Mouse (Mus musculus) G1E-ER4 (cell line): Measurements from ENCODE around the gene N4bp2l1. TPM values are rescaled to one million over a fixed set of nuclear protein-coding genes. Genes with fewer than 3 reads are reported as not detected.

Source experiments
- GATA1 ChIP-seq: IDR thresholded peaks from one replicate; pipeline ENCODE4 v1.8.0; 2012; ENCODE audit warnings: low read length, inconsistent platforms
- polyA plus RNA-seq: library from polyadenylated mRNA; stranded (reverse); fragments of >175 nt; gene quantifications from 2 replicates; pipeline ENCODE4 v1.2.3, GENCODE M21; 2012

Gene N4bp2l1
- polyA plus RNA-seq, 1 experiment: 0.30 TPM

- no peak for TF ChIP-seq GATA1
Observed at GRCm38 (mm10) chr5:150543184-150543583, 53.8 kb downstream of the N4bp2l1 start.

DNA sequence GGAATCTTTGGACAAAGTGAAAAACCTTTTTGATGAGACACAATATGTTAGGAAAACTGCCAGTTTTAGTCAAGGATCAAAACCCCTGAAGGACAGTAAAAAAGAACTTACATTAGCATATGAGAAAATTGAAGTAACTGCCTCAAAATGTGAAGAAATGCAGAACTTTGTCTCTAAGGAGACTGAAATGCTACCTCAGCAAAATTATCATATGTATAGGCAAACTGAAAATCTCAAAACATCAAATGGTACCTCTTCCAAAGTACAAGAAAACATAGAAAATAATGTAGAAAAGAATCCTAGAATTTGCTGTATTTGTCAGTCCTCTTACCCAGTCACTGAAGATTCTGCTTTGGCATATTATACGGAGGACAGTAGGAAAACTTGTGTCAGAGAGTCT, 55.7 kb downstream of the N4bp2l1 start:
- no peak for TF ChIP-seq GATA1

DNA sequence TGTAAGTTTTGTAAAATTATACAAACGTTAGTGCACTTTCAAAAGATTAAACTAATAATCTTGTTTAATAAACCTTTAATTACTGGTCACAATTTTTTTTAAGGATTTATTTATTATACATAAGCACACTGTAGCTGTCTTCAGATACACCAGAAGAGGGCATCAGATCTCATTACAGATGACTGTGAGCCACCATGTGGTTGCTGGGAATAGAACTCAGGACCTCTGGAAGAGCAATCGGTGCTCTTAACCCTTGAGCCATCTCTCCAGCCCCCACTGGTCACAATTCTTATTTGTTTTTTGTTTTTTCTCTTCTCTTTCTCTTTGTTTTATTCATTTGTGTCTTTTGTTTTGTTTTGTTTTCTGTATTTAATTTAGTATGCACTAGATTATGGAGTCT, 71.7 kb downstream of the N4bp2l1 start:
- no peak for TF ChIP-seq GATA1

- TF ChIP-seq GATA1: no peak
Observed at GRCm38 (mm10) chr5:150522867-150523234, 74.1 kb downstream of the N4bp2l1 start.

- TF ChIP-seq GATA1: no peak
Observed at GRCm38 (mm10) chr5:150521937-150522866, 74.8 kb downstream of the N4bp2l1 start, which contains the start of gene Brca2. TSS of gene Brca2 (plus strand) at chr5:150522630.

Other genes with a start within 250 kb of the N4bp2l1 start
- not detected in 2 replicates for gene Zar1l, start 79.0 kb downstream of the N4bp2l1 start, polyA plus RNA-seq
- 8.6 and 10.0 TPM in 2 replicates for gene Brca2, start 74.6 kb downstream of the N4bp2l1 start, polyA plus RNA-seq
- 35.4 and 52.6 TPM in 2 replicates for gene N4bp2l2, start 69.0 kb upstream of the N4bp2l1 start, polyA plus RNA-seq
- gene Pds5b, start 76.6 kb upstream of the N4bp2l1 start, polyA plus RNA-seq: 2.4 and 2.6 TPM in 2 replicates